Mouse (Mus musculus): ENCODE results near the gene Fmo2. TPM values are rescaled to one million over a fixed set of nuclear protein-coding genes. Genes with fewer than 3 reads are reported as not detected.

The Fmo2 gene
- polyA plus RNA-seq, 1 experiment: 2.1 TPM

DNA sequence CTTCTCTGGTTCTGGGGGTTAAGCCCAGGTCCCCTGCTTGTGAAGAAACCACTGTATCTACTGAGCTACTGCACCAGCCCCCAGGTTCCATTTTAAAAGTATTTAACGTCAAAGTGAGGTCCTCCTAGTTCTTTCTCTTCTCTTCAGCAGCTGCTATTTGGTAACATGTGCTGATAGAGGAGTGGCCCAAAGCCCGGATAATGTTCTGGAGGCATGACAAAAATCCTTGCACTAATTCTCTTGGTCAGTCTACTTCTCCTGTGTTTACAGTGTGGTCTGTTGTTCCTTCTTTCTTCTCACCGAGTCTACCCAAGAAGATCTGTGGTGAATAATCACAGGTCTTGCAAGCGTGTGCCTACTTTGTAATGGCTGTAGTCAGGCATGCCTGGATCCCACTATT lies 15.8 kb downstream of the Fmo2 start:
- no peaks in the 10 kb centered on the region for H3K27me3 ChIP-seq (ENCODE audit: control insufficient read depth, insufficient read depth, low read length)
- no peak overlapping the region for H3K27ac ChIP-seq (ENCODE audit: control insufficient read depth, insufficient read depth, low read length)
- H3K4me1 ChIP-seq (replicated peaks; ENCODE audit: control insufficient read depth, insufficient read depth, low read length): no peaks in the 10 kb centered on the region
- no peaks in the 10 kb centered on the region for H3K36me3 ChIP-seq (ENCODE audit: control insufficient read depth, insufficient read depth, low read length)
- no peak for DNase-seq
- TF ChIP-seq POLR2A (IDR thresholded peaks at IDR 0.05; ENCODE audit: control insufficient read depth, extremely low read depth, insufficient read depth, low read length, poor library complexity) (no peak), CTCF (IDR thresholded peaks at IDR 0.05; ENCODE audit: borderline replicate concordance, control insufficient read depth, extremely low read depth, insufficient read depth, low read length, poor library complexity) (no peak)
- no peak overlapping the region for H3K4me3 ChIP-seq (ENCODE audit: control insufficient read depth, insufficient read depth, low read length)
- 73% methylated on average over 4 of the region's 4 CpGs for WGBS

DNA sequence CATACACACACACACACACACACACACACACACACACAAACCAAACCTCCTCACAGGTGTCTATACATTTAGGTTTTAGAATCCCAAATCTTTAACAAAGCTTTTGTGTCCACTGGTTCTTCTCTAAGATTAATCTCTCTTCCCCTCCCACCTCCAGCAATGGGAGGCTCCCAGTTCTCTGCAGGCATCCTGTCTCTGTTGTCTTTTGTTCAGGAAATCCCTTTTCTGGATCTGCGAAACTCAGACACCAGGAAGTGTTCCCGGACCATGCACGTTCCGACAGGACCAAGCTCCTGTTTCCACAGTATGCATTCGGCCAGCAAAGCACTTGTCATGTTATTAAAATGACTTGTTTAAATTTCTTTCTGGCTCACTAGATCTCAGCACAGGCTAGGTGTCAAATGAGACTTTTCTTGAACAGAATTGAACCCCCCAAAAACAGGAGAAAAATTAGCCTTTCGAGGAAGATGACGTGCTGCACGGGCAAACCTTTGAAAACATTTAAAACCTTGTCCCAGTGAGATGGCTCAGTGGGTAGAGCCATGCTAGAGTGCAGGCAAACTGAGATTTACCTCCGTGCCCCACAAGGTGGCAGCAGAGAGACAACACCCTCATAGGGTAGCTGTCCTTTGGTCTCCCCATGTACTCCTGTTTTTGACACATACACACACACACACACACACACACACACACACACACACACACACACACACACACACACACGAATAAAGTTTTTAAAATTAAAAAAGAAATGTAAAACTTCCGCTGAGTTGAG lies 18.7 kb downstream of the Fmo2 start:
- Histone ChIP-seq H3K4me3 (ENCODE audit: control insufficient read depth, insufficient read depth, low read length) (no peak overlapping the region), H3K27ac (ENCODE audit: control insufficient read depth, insufficient read depth, low read length) (no peak overlapping the region), H3K4me1 (replicated peaks; ENCODE audit: control insufficient read depth, insufficient read depth, low read length) (no peaks in the 10 kb centered on the region), H3K36me3 (ENCODE audit: control insufficient read depth, insufficient read depth, low read length) (no peaks in the 10 kb centered on the region), H3K27me3 (ENCODE audit: control insufficient read depth, insufficient read depth, low read length) (no peaks in the 10 kb centered on the region)
- peak; percentile 63 for DNase-seq
- TF ChIP-seq POLR2A (IDR thresholded peaks at IDR 0.05; ENCODE audit: control insufficient read depth, extremely low read depth, insufficient read depth, low read length, poor library complexity): no peak
- TF ChIP-seq CTCF (IDR thresholded peaks at IDR 0.05; ENCODE audit: borderline replicate concordance, control insufficient read depth, extremely low read depth, insufficient read depth, low read length, poor library complexity): no peak
- 42% methylated on average over 11 of the region's 11 CpGs for WGBS

DNA sequence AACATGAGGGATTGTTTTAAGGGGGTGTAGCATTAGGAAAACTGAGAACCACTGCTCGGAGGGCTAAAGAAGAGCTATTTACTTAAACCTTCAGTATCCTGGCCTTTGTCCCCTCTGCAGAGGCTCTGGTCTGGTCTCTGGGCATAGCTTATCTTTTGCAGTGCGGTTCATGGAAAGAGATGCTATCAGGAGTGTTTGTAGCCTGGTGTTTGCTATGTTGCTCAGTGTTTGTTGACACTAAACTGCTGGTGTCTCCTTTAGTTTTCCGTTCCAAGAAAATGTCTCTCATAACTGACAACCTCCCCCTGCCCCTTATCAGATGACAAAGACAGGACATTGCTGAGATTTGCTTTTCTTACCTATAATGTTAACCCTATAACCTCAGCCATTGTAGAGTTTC lies 23.4 kb downstream of the Fmo2 start:
- no peak overlapping the region for H3K4me3 ChIP-seq (ENCODE audit: control insufficient read depth, insufficient read depth, low read length)
- WGBS: 75% methylated on average over 3 of the region's 3 CpGs
- no peaks in the 10 kb centered on the region for H3K36me3 ChIP-seq (ENCODE audit: control insufficient read depth, insufficient read depth, low read length)
- TF ChIP-seq CTCF (IDR thresholded peaks at IDR 0.05; ENCODE audit: borderline replicate concordance, control insufficient read depth, extremely low read depth, insufficient read depth, low read length, poor library complexity): no peak
- TF ChIP-seq POLR2A (IDR thresholded peaks at IDR 0.05; ENCODE audit: control insufficient read depth, extremely low read depth, insufficient read depth, low read length, poor library complexity): no peak
- no peak for DNase-seq
- no peak overlapping the region for H3K27ac ChIP-seq (ENCODE audit: control insufficient read depth, insufficient read depth, low read length)
- no peaks in the 10 kb centered on the region for H3K4me1 ChIP-seq (replicated peaks; ENCODE audit: control insufficient read depth, insufficient read depth, low read length)
- H3K27me3 ChIP-seq (ENCODE audit: control insufficient read depth, insufficient read depth, low read length): no peaks in the 10 kb centered on the region

DNA sequence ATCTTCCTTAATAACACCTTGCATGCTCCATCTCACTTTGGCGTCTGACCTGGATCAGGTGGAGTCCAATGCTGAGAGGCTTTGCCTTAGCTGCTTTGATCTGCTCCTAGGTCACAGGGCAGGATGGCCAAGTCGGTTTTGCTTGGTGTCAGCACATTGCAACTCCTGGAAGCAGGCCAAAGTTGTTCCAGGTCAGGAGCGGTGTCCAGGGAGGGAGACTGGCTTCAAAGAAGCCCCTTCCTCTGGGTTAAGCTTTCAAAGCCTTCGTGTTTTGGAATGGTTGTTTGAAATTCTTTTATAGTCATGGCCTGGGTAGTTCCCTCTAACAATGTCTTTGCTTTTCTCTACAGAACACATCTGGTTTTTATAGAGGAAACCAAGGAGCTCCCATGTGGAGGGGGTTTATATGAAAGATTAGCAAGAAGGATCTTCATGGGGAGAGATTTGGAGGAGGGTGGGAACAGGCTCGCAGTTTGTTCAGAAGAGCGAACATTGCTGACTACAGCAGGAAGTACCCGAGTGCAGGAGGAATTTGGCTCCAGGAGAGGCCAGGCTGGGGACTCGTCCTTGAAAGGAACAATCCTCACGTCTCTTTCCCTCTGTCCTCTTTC lies 26.7 kb downstream of the Fmo2 start:
- DNase-seq: no peak
- H3K4me1 ChIP-seq (replicated peaks; ENCODE audit: control insufficient read depth, insufficient read depth, low read length): no peaks in the 10 kb centered on the region
- no peak overlapping the region for H3K27ac ChIP-seq (ENCODE audit: control insufficient read depth, insufficient read depth, low read length)
- H3K36me3 ChIP-seq (ENCODE audit: control insufficient read depth, insufficient read depth, low read length): no peaks in the 10 kb centered on the region
- H3K27me3 ChIP-seq (ENCODE audit: control insufficient read depth, insufficient read depth, low read length): no peaks in the 10 kb centered on the region
- WGBS: 56% methylated on average over 9 of the region's 9 CpGs
- TF ChIP-seq CTCF (IDR thresholded peaks at IDR 0.05; ENCODE audit: borderline replicate concordance, control insufficient read depth, extremely low read depth, insufficient read depth, low read length, poor library complexity) (no peak), POLR2A (IDR thresholded peaks at IDR 0.05; ENCODE audit: control insufficient read depth, extremely low read depth, insufficient read depth, low read length, poor library complexity) (no peak)
- H3K4me3 ChIP-seq (ENCODE audit: control insufficient read depth, insufficient read depth, low read length): no peak overlapping the region

DNA sequence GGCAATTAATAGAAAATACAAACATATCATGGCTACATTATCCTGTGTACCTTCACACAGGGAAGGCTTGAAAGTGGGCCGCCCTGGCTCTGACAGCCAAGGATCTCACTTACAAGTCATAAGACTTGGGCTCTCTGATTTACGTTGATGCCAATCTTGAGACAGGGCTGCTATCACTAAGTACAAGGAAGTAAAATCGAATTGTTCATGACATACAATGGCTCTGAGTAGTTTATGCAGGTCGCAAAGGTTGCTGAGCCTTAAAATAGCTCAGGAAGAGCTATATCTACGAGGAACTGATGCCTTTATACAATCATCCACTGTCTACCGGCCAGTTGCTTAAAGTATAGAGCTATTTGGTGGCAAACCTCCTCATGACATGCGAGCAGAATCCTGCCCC lies 27.5 kb downstream of the Fmo2 start:
- DNase-seq: no peak
- Histone ChIP-seq H3K27me3 (ENCODE audit: control insufficient read depth, insufficient read depth, low read length) (no peaks in the 10 kb centered on the region), H3K27ac (ENCODE audit: control insufficient read depth, insufficient read depth, low read length) (no peak overlapping the region), H3K4me1 (replicated peaks; ENCODE audit: control insufficient read depth, insufficient read depth, low read length) (no peaks in the 10 kb centered on the region), H3K36me3 (ENCODE audit: control insufficient read depth, insufficient read depth, low read length) (no peaks in the 10 kb centered on the region), H3K4me3 (ENCODE audit: control insufficient read depth, insufficient read depth, low read length) (no peak overlapping the region)
- TF ChIP-seq POLR2A (IDR thresholded peaks at IDR 0.05; ENCODE audit: control insufficient read depth, extremely low read depth, insufficient read depth, low read length, poor library complexity) (no peak), CTCF (IDR thresholded peaks at IDR 0.05; ENCODE audit: borderline replicate concordance, control insufficient read depth, extremely low read depth, insufficient read depth, low read length, poor library complexity) (no peak)
- 75% methylated on average over 7 of the region's 7 CpGs for WGBS

DNA sequence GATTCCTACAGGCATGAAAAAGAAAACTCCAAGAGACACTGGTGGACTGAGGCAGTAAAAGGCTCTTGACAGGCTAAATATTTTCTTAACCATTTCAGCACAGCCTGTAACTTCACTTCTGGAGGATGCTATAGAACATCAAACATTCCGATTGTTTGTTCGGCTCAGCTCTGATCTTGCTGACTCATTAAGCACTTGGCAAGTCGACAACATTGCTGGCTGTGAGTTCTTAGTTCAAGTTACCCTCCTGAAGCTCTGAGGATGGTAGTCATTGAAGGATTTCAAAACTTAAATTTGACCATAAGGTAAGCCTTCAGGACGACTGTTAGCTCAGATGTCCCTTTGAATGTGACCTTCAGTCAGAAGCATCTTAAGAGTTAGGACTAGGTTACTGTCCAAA lies 31.1 kb downstream of the Fmo2 start:
- Histone ChIP-seq H3K36me3 (ENCODE audit: control insufficient read depth, insufficient read depth, low read length) (no peaks in the 10 kb centered on the region), H3K4me1 (replicated peaks; ENCODE audit: control insufficient read depth, insufficient read depth, low read length) (no peaks in the 10 kb centered on the region), H3K27me3 (ENCODE audit: control insufficient read depth, insufficient read depth, low read length) (no peaks in the 10 kb centered on the region), H3K4me3 (ENCODE audit: control insufficient read depth, insufficient read depth, low read length) (no peak overlapping the region), H3K27ac (ENCODE audit: control insufficient read depth, insufficient read depth, low read length) (no peak overlapping the region)
- WGBS: 86% methylated on average over 4 of the region's 4 CpGs
- DNase-seq: no peak
- TF ChIP-seq POLR2A (IDR thresholded peaks at IDR 0.05; ENCODE audit: control insufficient read depth, extremely low read depth, insufficient read depth, low read length, poor library complexity) (no peak), CTCF (IDR thresholded peaks at IDR 0.05; ENCODE audit: borderline replicate concordance, control insufficient read depth, extremely low read depth, insufficient read depth, low read length, poor library complexity) (no peak)
